Mouse (Mus musculus) ES-E14 (cell line): ENCODE results near the gene Xpr1. TPM values are rescaled to one million over a fixed set of nuclear protein-coding genes. Genes with fewer than 3 reads are reported as not detected.

Experiments
- DNase-seq: peaks from one replicate; pipeline ENCODE4 v3.0.0-alpha.2; 2013; ENCODE audit warnings: low read depth, low spot score
- H3K27ac ChIP-seq: 2 replicates; pipeline ENCODE4 v1.5.1; 2012; ENCODE audit warnings: low read depth, mild to moderate bottlenecking, low read length, moderate library complexity, mixed read lengths; ENCODE audit not compliant: poor library complexity, insufficient read depth, severe bottlenecking
- H3K36me3 ChIP-seq: 2 replicates; pipeline ENCODE4 v1.6.1; 2012; ENCODE audit warnings: mild to moderate bottlenecking, low read length, moderate library complexity, mixed read lengths; ENCODE audit not compliant: control insufficient read depth, poor library complexity, insufficient read depth, severe bottlenecking
- H3K4me1 ChIP-seq, 2 experiments: fragments of 150-350 bp in 1 of 2; sonication (generic) in 1 of 2; 2 replicates each; pipeline ENCODE4 v1.6.1; 2012; ENCODE audit warnings: low read length in 2 of 2, mild to moderate bottlenecking in 1 of 2, mixed read lengths in 1 of 2; ENCODE audit not compliant: control insufficient read depth in 2 of 2, insufficient read depth in 2 of 2, poor library complexity in 1 of 2
- H3K4me3 ChIP-seq, 2 experiments: fragments of 150-350 bp in 1 of 2; sonication (generic) in 1 of 2; 2 replicates each; pipeline ENCODE4 v1.5.1; 2012; ENCODE audit warnings: low read length in 2 of 2, low read depth in 1 of 2, mild to moderate bottlenecking in 1 of 2, mixed read lengths in 1 of 2; ENCODE audit not compliant: insufficient read depth in 1 of 2, poor library complexity in 1 of 2, severe bottlenecking in 1 of 2
- H3K9ac ChIP-seq: 2 replicates; pipeline ENCODE4 v1.6.1; 2012; ENCODE audit warnings: low read depth, mild to moderate bottlenecking, low read length, mixed read lengths; ENCODE audit not compliant: poor library complexity, insufficient read depth, severe bottlenecking
- H3K9me3 ChIP-seq: fragments of 150-350 bp; sonication (generic); 2 replicates; pipeline ENCODE4 v1.6.1; 2012; ENCODE audit warnings: low read depth, mild to moderate bottlenecking, low read length; ENCODE audit not compliant: control insufficient read depth, insufficient read depth
- CHD2 ChIP-seq: IDR thresholded peaks from 2 replicates; pipeline ENCODE4 v1.6.1; 2014; ENCODE audit warnings: mild to moderate bottlenecking, low read depth, low read length, inconsistent platforms
- HCFC1 ChIP-seq: IDR thresholded peaks from 2 replicates; pipeline ENCODE4 v1.6.1; 2012; ENCODE audit warnings: low read length, inconsistent platforms, borderline replicate concordance; ENCODE audit not compliant: insufficient read depth
- MAFK ChIP-seq: IDR thresholded peaks from 2 replicates; pipeline ENCODE4 v1.6.1; 2014; ENCODE audit warnings: mild to moderate bottlenecking, low read depth, low read length, inconsistent platforms; ENCODE audit not compliant: insufficient read depth
- ZC3H11A ChIP-seq: IDR thresholded peaks from 2 replicates; pipeline ENCODE4 v1.6.1; 2012; ENCODE audit warnings: low read depth, mild to moderate bottlenecking, inconsistent platforms, low read length, borderline replicate concordance
- ZNF384 ChIP-seq: IDR thresholded peaks from 2 replicates; pipeline ENCODE4 v1.6.1; 2012; ENCODE audit warnings: low read depth, low read length, inconsistent platforms
- in situ Hi-C, 2 experiments: fragments of 600-800 bp; cut with MboI; formaldehyde crosslinking; loops; one replicate each; pipeline ENCODE4 v1.15.1; 2025; ENCODE audit warnings: low sequenced_read_pairs in 2 of 2, inconsistent platforms in 1 of 2; ENCODE audit not compliant: unreplicated experiment in 2 of 2
- total RNA-seq: library from RNA; depleted of rRNA; stranded (reverse); fragments of 300-350 nt; gene quantifications from 2 replicates; pipeline ENCODE4 v1.2.3, GENCODE M21; 2012

Xpr1 gene
- total RNA-seq, 1 experiment: 13.5 TPM

DNA sequence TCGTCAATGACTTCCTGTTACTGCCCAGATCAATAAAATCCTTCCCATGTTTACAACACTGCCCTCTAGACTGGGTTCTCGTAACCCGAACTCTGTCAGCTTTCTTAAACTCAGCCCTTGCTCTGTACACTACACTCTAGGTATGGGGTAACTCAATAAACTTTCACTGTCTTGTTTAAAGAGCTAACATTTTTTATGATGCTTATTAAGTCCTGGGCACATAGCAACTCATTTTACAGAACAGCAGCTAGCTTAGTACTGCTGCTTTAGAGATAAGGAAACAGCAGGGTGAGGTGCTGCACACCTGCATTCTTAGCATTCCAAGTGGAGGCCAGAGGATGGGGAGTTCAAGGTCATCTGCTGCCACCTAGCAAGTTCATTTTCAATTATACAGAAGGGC is 21.3 kb upstream of the Xpr1 start:
- Histone ChIP-seq H3K9ac (no peak overlapping the region), H3K9me3 (no peaks in the 10 kb centered on the region), H3K27ac (no peak overlapping the region), H3K4me3 (no peak overlapping the region), H3K36me3 (no peaks in the 10 kb centered on the region), H3K4me1 (peaks cover 0 to 11% of the 10 kb centered on the region in 2 experiments; a peak in 2 of 4 replicates)
- TF ChIP-seq CHD2 (peak; percentile 54; the same call in 1 of the 2 replicates), ZC3H11A (no peak)
- DNase-seq: peak; percentile 15
- in situ Hi-C loops: no loop called here

DNA sequence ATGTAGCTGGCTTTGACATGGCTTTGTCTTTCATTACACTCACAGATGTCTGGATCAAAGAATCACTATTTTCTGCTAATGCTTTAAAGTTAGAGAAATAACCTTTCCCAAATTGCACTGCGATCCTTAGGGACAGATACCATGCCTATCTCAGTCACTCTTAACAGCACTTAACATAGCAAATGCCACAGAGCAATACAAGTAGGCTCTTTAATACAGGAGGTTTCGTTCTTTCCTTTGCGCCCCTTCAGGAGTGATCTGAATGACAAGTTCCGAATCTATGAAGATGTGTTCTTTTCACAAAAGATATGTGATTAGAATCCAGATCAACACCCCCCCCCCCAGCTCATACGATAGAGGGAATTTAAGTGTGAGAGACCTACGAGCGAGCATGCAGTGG is 12.1 kb upstream of the Xpr1 start:
- in situ Hi-C loops: no loop called here
- Histone ChIP-seq H3K9ac (no peak overlapping the region), H3K4me3 (no peak overlapping the region), H3K4me1 (no peaks in the 10 kb centered on the region), H3K9me3 (no peaks in the 10 kb centered on the region), H3K27ac (no peak overlapping the region), H3K36me3 (no peaks in the 10 kb centered on the region)
- DNase-seq: no peak
- TF ChIP-seq CHD2 (no peak), ZNF384 (no peak), ZC3H11A (no peak), HCFC1 (no peak), MAFK (no peak)

DNA sequence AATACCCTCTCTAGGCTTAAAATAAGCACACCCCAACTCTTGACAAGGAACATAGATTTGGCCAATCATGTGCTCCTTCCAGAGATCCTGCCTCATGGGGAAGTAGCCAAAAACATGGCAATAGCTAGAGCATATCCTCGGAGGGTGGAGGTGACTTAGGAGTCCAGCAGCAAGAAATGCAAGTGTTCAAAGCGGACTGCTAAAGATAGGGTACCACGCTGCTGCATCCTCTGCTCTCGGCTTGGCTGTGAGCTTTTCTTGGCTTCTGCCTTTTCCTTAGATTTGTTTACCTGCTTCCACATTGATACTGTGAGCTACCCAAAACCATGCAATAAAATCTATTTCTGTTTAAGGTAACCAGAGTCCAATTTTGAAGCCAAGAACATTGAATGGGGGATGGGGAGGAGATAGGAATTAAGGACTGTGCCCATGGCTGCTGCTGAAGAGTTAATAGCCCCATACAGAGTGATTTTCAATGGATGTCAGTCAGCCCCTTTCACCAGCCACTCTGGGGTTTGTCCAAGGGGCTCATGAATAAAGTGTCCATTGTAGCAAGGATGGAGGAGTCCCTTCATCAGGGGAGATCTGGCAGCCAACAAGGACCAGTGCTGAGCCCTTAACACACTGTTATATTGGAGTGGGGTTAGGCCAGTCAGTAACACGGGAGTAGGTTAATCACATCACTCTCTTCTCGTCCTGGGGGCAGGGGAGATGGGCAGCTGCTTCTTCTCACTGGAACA is 10.1 kb upstream of the Xpr1 start:
- in situ Hi-C loops: no loop called here
- H3K36me3 ChIP-seq: no peaks in the 10 kb centered on the region
- no peaks in the 10 kb centered on the region for H3K4me1 ChIP-seq
- no peak for DNase-seq
- no peak overlapping the region for H3K27ac ChIP-seq
- no peak overlapping the region for H3K9ac ChIP-seq
- TF ChIP-seq MAFK (no peak), ZNF384 (no peak), CHD2 (no peak), ZC3H11A (no peak), HCFC1 (no peak)
- no peak overlapping the region for H3K4me3 ChIP-seq
- H3K9me3 ChIP-seq: no peaks in the 10 kb centered on the region

- H3K36me3 ChIP-seq: no peaks in the 10 kb centered on the region
- no peak overlapping the region for H3K27ac ChIP-seq
- H3K9ac ChIP-seq: no peak overlapping the region
- no peaks in the 10 kb centered on the region for H3K4me1 ChIP-seq
- no peak for DNase-seq
- in situ Hi-C loops: no loop called here
- H3K4me3 ChIP-seq: no peak overlapping the region
- TF ChIP-seq ZNF384: no peak
- no peak for TF ChIP-seq ZC3H11A
- no peak for TF ChIP-seq MAFK
- TF ChIP-seq CHD2: no peak
- no peak for TF ChIP-seq HCFC1
- no peaks in the 10 kb centered on the region for H3K9me3 ChIP-seq
Observed at GRCm38 (mm10) chr1:155425743-155426315, 8.6 kb upstream of the Xpr1 start.

- H3K27ac ChIP-seq: no peak overlapping the region
- H3K9ac ChIP-seq: no peak overlapping the region
- TF ChIP-seq ZC3H11A (no peak), CHD2 (no peak), HCFC1 (no peak), ZNF384 (no peak), MAFK (no peak)
- no peak overlapping the region for H3K4me3 ChIP-seq
- no peaks in the 10 kb centered on the region for H3K9me3 ChIP-seq
- H3K4me1 ChIP-seq: no peaks in the 10 kb centered on the region
- in situ Hi-C loops: no loop called here
- no peaks in the 10 kb centered on the region for H3K36me3 ChIP-seq
- DNase-seq: no peak
Observed at GRCm38 (mm10) chr1:155425285-155425684, 8.1 kb upstream of the Xpr1 start.
